Mouse (Mus musculus) left cerebral cortex, adult 8-10 months (tissue): ENCODE results near the gene Mettl15. TPM values are rescaled to one million over a fixed set of nuclear protein-coding genes. Genes with fewer than 3 reads are reported as not detected.
"Not testable (repeated sequence)": the region's sequence is repeated elsewhere in the genome, so short reads cannot be mapped to it uniquely, and the experiment has no call there.

Source experiments
- DNase-seq, 2 experiments: peaks; one replicate each; pipeline ENCODE4 v3.0.0; 2022; ENCODE audit warnings: low spot score in 2 of 2
- total RNA-seq, 4 experiments: library from RNA; stranded (reverse); gene quantifications; 2 replicates each; pipeline ENCODE4 v1.2.4; 2022

The Mettl15 gene
- total RNA-seq = 1 to 10 TPM; 5.5 to 7.4 (median 5.9) TPM

GRCm38 (mm10) chr2:109280600-109281340, at the start of gene Mettl15, which contains the start of gene Kif18a:
Mettl15 (minus strand) TSS chr2:109280748.
Kif18a (plus strand) TSS chr2:109280738.
- peak; percentile 83 to 96 for DNase-seq

GRCm38 (mm10) chr2:109311369-109311768, 30.8 kb upstream of the Mettl15 start:
- DNase-seq = no peak

- DNase-seq = no peak
These were observed 23.1 kb upstream of the Mettl15 start for GRCm38 (mm10) chr2:109303638-109304037.

- DNase-seq = no peak
These were observed 21.7 kb upstream of the Mettl15 start for GRCm38 (mm10) chr2:109302234-109302633.

GRCm38 (mm10) chr2:109298160-109298559, 17.6 kb upstream of the Mettl15 start:
- DNase-seq = no peak

GRCm38 (mm10) chr2:109296264-109296663, 15.7 kb upstream of the Mettl15 start:
- no peak for DNase-seq

GRCm38 (mm10) chr2:109289327-109289726, 8.8 kb upstream of the Mettl15 start:
- no peak for DNase-seq

GRCm38 (mm10) chr2:109284121-109284520, 3.6 kb upstream of the Mettl15 start:
- DNase-seq = no peak

- DNase-seq = no peak
These were observed 768 bp upstream of the Mettl15 start for GRCm38 (mm10) chr2:109281341-109281690.

- no peak for DNase-seq
These were observed 312 bp downstream of the Mettl15 start for GRCm38 (mm10) chr2:109280272-109280599.

GRCm38 (mm10) chr2:109278036-109278435, 2.5 kb downstream of the Mettl15 start:
- peak; percentile 9 to 13 for DNase-seq

- no peak for DNase-seq
These were observed 3.0 kb downstream of the Mettl15 start for GRCm38 (mm10) chr2:109277593-109277992.

- DNase-seq = no peak
These were observed 7.5 kb downstream of the Mettl15 start for GRCm38 (mm10) chr2:109273098-109273497.

GRCm38 (mm10) chr2:109262779-109263178, 17.8 kb downstream of the Mettl15 start:
- DNase-seq = no peak

- DNase-seq = no peak
These were observed 38.6 kb downstream of the Mettl15 start for GRCm38 (mm10) chr2:109241947-109242346.

GRCm38 (mm10) chr2:109235741-109236140, 44.8 kb downstream of the Mettl15 start:
- no peak for DNase-seq

GRCm38 (mm10) chr2:109233876-109234275, 46.7 kb downstream of the Mettl15 start:
- DNase-seq = no peak

- no peak for DNase-seq
These were observed 50.1 kb downstream of the Mettl15 start for GRCm38 (mm10) chr2:109230443-109230842.

- no peak for DNase-seq
These were observed 53.4 kb downstream of the Mettl15 start for GRCm38 (mm10) chr2:109227196-109227595.

GRCm38 (mm10) chr2:109221470-109221869, 59.1 kb downstream of the Mettl15 start:
- DNase-seq = no peak

- not testable (repeated sequence) for DNase-seq
These were observed 63.9 kb downstream of the Mettl15 start for GRCm38 (mm10) chr2:109216678-109217077.

- not testable (repeated sequence) for DNase-seq
These were observed 69.9 kb downstream of the Mettl15 start for GRCm38 (mm10) chr2:109210641-109211040.

GRCm38 (mm10) chr2:109208032-109208431, 72.5 kb downstream of the Mettl15 start:
- peak in 1 of 2 experiments; percentile 15 for DNase-seq
